Mouse (Mus musculus): Measurements from ENCODE around the gene Man1c1.

GRCm38 (mm10) chr4:134551494-134552316 is 152.4 kb downstream of the Man1c1 start, which contains the start of gene Selenon:
- TF ChIP-seq CTCF (IDR thresholded peaks at IDR 0.05; ENCODE audit: low read depth), result no peak
- no peak for TF ChIP-seq EP300 (IDR thresholded peaks at IDR 0.05; ENCODE audit: low read depth)
